In genomic region chr2:80966766-80967165, GRCm38 (mm10) we compare ENCODE assay signal across 34 mouse cellular contexts.
"Had no signal": no experiment of that assay in that cellular context is flagged by ENCODE, and none has a peak within 500 bp of the region (broad histone marks: within the 10 kb centered on the region; RNA-seq: fewer than 3 reads in every experiment).

No protein-coding gene starts in this region.

- H3K27me3 ChIP-seq: heart, embryonic 12.5 days; heart, embryonic 13.5 days; heart, embryonic 15.5 days; hindbrain, embryonic 12.5 days; hindbrain, embryonic 13.5 days; hindbrain, embryonic 15.5 days; intestine, embryonic 15.5 days; kidney, embryonic 15.5 days had no signal

- H3K36me3 ChIP-seq: heart, embryonic 10.5 days; heart, embryonic 12.5 days; heart, embryonic 13.5 days; heart, embryonic 15.5 days; hindbrain, embryonic 10.5 days; hindbrain, embryonic 12.5 days; hindbrain, embryonic 13.5 days; hindbrain, embryonic 15.5 days; intestine, embryonic 15.5 days; kidney, embryonic 15.5 days had no signal

- H3K4me1 ChIP-seq: hindbrain, embryonic 10.5 days; hindbrain, embryonic 12.5 days; hindbrain, embryonic 13.5 days; hindbrain, embryonic 15.5 days; intestine, embryonic 15.5 days; kidney, embryonic 15.5 days had no signal

- DNase-seq: heart, adult 2 months; heart, postnatal 10 days; heart, postnatal 14 days; heart, postnatal 36 days; heart, postnatal 4 days; kidney, adult 11 months; kidney, adult 18-20 months; kidney, adult 2 months; kidney, adult 8-10 months; kidney, adult 9 months; kidney, postnatal 10 days; kidney, postnatal 14 days; kidney, postnatal 25 days; kidney, postnatal 36 days; kidney, postnatal 4 days; layer of hippocampus, adult 9-11 months had no signal

- H3K9ac ChIP-seq: heart, embryonic 12.5 days; heart, embryonic 13.5 days; heart, embryonic 15.5 days; hindbrain, embryonic 12.5 days; hindbrain, embryonic 13.5 days; hindbrain, embryonic 14.5 days; hindbrain, embryonic 15.5 days; intestine, embryonic 15.5 days; kidney, embryonic 15.5 days had no signal

- H3K27ac ChIP-seq: heart, adult 2 months; heart, embryonic 10.5 days; heart, embryonic 13.5 days; heart, embryonic 15.5 days; hindbrain, embryonic 10.5 days; hindbrain, embryonic 12.5 days; hindbrain, embryonic 13.5 days; hindbrain, embryonic 14.5 days; hindbrain, embryonic 15.5 days; hindbrain, postnatal 0 days; intestine, embryonic 15.5 days; kidney, embryonic 15.5 days; kidney, postnatal 0 days; layer of hippocampus, adult 2 months had no signal

- H3K4me3 ChIP-seq: heart, adult 2 months; heart, embryonic 10.5 days; heart, embryonic 12.5 days; heart, embryonic 13.5 days; heart, embryonic 15.5 days; hindbrain, embryonic 10.5 days; hindbrain, embryonic 12.5 days; hindbrain, embryonic 13.5 days; hindbrain, embryonic 15.5 days; intestine, embryonic 15.5 days; kidney, embryonic 15.5 days; layer of hippocampus, adult 2 months had no signal

- H3K4me2 ChIP-seq: heart, embryonic 11.5 days; heart, embryonic 12.5 days; heart, embryonic 13.5 days; heart, embryonic 15.5 days; hindbrain, embryonic 12.5 days; hindbrain, embryonic 13.5 days; hindbrain, embryonic 14.5 days; hindbrain, embryonic 15.5 days; intestine, embryonic 15.5 days; kidney, embryonic 15.5 days had no signal

- ATAC-seq: inflammation-experienced regulatory T-cells, adult 6 months; intestine, embryonic 15.5 days; intestine, embryonic 16.5 days; intestine, postnatal 0 days had no signal

- H3K9me3 ChIP-seq: heart, embryonic 10.5 days; heart, embryonic 12.5 days; heart, embryonic 13.5 days; heart, embryonic 15.5 days; hindbrain, embryonic 10.5 days; hindbrain, embryonic 12.5 days; hindbrain, embryonic 13.5 days; hindbrain, embryonic 15.5 days; intestine, embryonic 15.5 days; kidney, embryonic 15.5 days had no signal
